Mouse (Mus musculus) hematopoietic stem cell, adult 5-6 weeks (primary cell): Measurements from ENCODE around the gene Gm10375. TPM values are rescaled to one million over a fixed set of nuclear protein-coding genes. Genes with fewer than 3 reads are reported as not detected.
"Not testable (repeated sequence)": the region's sequence is repeated elsewhere in the genome, so short reads cannot be mapped to it uniquely, and the experiment has no call there.

Experiments
- ATAC-seq, 2 experiments: fragments of 125-278 bp in 1 of 2; replicated peaks in 1 of 2; 2 replicates each; pipeline ENCODE4 v1.8.0; 2016 to 2017; ENCODE audit warnings: inconsistent platforms in 2 of 2, mild to moderate bottlenecking in 2 of 2, moderate number of reproducible peaks in 2 of 2, low read depth in 1 of 2, moderate TSS enrichment in 1 of 2; ENCODE audit not compliant: low FRiP score in 2 of 2, poor library complexity in 2 of 2, severe bottlenecking in 2 of 2, insufficient read depth in 1 of 2, low TSS enrichment in 1 of 2
- total RNA-seq: library from RNA; stranded (forward); fragments of 172-1452, 232-1000 nt; gene quantifications from 2 replicates; pipeline ENCODE4 v1.2.3, GENCODE M21; 2017

The Gm10375 gene
- total RNA-seq = not detected in 2 replicates

DNA sequence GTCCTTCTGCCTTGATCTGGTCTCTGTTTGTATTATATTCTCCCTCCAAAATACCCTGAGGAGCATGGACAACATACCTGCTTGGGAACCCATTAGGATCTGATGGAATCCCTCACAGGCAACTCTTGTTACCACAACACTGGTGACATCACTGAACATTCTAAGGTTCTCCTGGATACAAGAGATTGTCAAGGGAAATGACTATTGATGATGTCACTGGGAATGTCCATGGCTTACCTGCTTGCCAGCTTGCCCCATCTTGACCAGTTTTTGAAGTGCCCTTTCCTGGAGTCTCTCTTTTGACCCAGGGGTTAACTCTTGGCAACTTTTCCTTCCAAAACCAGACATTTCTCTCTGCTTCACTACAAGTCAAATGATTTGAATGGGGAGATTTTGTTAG lies at the start of gene Gm10375:
TSS of gene Gm10375 (minus strand) at position 101 of the 400 bp plus-strand sequence.
- not testable (repeated sequence) for ATAC-seq

DNA sequence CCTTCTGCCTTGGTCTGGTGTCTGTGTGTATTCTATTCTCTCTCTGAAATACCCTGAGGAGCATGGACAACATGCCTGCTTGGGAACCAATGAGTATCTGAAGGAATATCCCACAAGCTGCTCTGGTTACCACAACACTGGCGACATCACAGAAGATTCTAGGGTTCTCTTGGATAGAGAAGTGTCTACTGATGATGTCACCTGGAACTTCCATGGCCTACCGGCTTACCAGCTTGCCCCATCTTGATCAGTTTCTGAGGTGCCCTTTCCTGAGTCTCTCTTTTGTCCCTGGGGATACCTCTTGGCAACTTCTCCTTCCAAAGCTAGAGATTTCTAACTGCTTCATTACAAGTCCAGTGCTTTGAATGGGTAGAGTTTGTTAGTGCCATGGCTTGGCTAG lies 28.8 kb downstream of the Gm10375 start, which contains the start of gene Gm17654:
TSS of gene Gm17654 (minus strand) at position 101 of the 400 bp plus-strand sequence.
- ATAC-seq = not testable (repeated sequence)

DNA sequence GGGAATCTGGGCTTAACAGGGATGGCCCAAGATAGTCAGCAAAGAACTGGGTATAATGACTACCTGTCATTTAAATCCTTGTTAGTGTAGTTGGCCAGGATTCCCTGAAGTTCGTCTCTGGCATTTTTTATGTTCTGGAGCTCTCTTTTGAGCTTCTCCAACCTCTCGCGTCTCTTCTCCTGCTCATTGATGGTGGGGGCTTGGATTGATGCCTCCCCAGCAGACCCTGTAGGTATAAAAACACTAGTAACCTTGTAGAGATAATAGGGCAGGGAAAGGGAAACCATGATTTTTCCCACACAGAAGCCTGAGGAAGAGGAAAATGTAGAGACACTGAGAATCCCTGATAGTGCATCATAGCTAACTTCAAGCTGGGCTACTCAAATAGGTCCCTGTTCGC lies 29.8 kb downstream of the Gm10375 start:
- not testable (repeated sequence) for ATAC-seq

Other genes starting within 250 kb of the Gm10375 start
- not detected in 2 replicates for gene Gm8138, start 191.7 kb downstream of the Gm10375 start, total RNA-seq
- not detected in 2 replicates for gene Gm5799, start 64.4 kb downstream of the Gm10375 start, total RNA-seq
- not detected in 2 replicates for gene Gm17654, start 28.9 kb downstream of the Gm10375 start, total RNA-seq
- gene Gm8165, start 69.2 kb upstream of the Gm10375 start, total RNA-seq = not detected in 2 replicates
- gene Gm7324, start 89.8 kb upstream of the Gm10375 start, total RNA-seq = 1.0 and 7.3 TPM in 2 replicates
- gene Gm16506, start 119.5 kb upstream of the Gm10375 start, total RNA-seq = not detected in 2 replicates
- not detected in 2 replicates for gene Gm6526, start 139.9 kb upstream of the Gm10375 start, total RNA-seq
- gene Gm8180, start 176.7 kb upstream of the Gm10375 start, total RNA-seq = not detected in 2 replicates